Mouse (Mus musculus) liver, embryonic 14.5 days (tissue): ENCODE data around the gene Prpf6. TPM values are rescaled to one million over a fixed set of nuclear protein-coding genes. Genes with fewer than 3 reads are reported as not detected.

Source experiments
- ATAC-seq: fragments of 200-750 bp; cut with Nextera tagmentation; 2 replicates; pipeline ENCODE4 v1.8.0; 2017; ENCODE audit warnings: moderate number of reproducible peaks, mild to moderate bottlenecking, moderate library complexity; ENCODE audit not compliant: insufficient read depth
- DNase-seq, 3 experiments: peaks; one replicate each; pipeline ENCODE4 v3.0.0-alpha.2; 2012 to 2013; ENCODE audit warnings: low read depth in 3 of 3, low spot score in 3 of 3
- H3K27ac ChIP-seq: fragments of 300-500 bp; sonication (generic); 2 replicates; pipeline ENCODE4 v1.5.1; 2014; ENCODE audit warnings: moderate library complexity, mild to moderate bottlenecking, control low read depth, inconsistent platforms
- H3K27me3 ChIP-seq: fragments of 300-500 bp; sonication (generic); 2 replicates; pipeline ENCODE4 v1.6.1; 2014; ENCODE audit warnings: mild to moderate bottlenecking, low read length, moderate library complexity; ENCODE audit not compliant: control insufficient read depth, insufficient read depth
- H3K36me3 ChIP-seq: fragments of 300-500 bp; sonication (generic); replicated peaks from 2 replicates; pipeline ENCODE4 v1.6.1; 2014; ENCODE audit warnings: low read depth; ENCODE audit not compliant: control insufficient read depth, insufficient read depth
- H3K4me1 ChIP-seq, 2 experiments: fragments of 200-500 bp in 1 of 2; fragments of 300-500 bp in 1 of 2; sonication (generic) in 1 of 2; replicated peaks; 2 replicates each; pipeline ENCODE4 v1.6.1; 2012 to 2014; ENCODE audit warnings: antibody characterized with exemption in 1 of 2, inconsistent platforms in 1 of 2, low read length in 1 of 2; ENCODE audit not compliant: control insufficient read depth in 2 of 2, insufficient read depth in 2 of 2
- H3K4me2 ChIP-seq: fragments of 300-500 bp; sonication (generic); 2 replicates; pipeline ENCODE4 v1.6.1; 2014; ENCODE audit warnings: low read depth, mild to moderate bottlenecking, control low read depth, moderate library complexity
- H3K4me3 ChIP-seq, 2 experiments: fragments of 200-500 bp in 1 of 2; fragments of 300-500 bp in 1 of 2; sonication (generic) in 1 of 2; 2 replicates each; pipeline ENCODE4 v1.5.1; 2012 to 2014; ENCODE audit warnings: low read depth in 2 of 2, low read length in 2 of 2, mild to moderate bottlenecking in 2 of 2, control low read depth in 1 of 2, inconsistent platforms in 1 of 2, moderate library complexity in 1 of 2; ENCODE audit not compliant: insufficient read depth in 1 of 2
- H3K9ac ChIP-seq: fragments of 300-500 bp; sonication (generic); replicated peaks from 2 replicates; pipeline ENCODE4 v1.6.1; 2014; ENCODE audit warnings: mild to moderate bottlenecking, control low read depth, moderate library complexity
- H3K9me3 ChIP-seq: fragments of 300-500 bp; sonication (generic); 2 replicates; pipeline ENCODE4 v1.6.1; 2016; ENCODE audit warnings: low read length, mixed read lengths; ENCODE audit not compliant: control insufficient read depth
- CTCF ChIP-seq: IDR thresholded peaks from 2 replicates; pipeline ENCODE4 v1.5.1; 2016; ENCODE audit warnings: antibody characterized with exemption, low read depth, control low read depth
- EP300 ChIP-seq: IDR thresholded peaks from 2 replicates; pipeline ENCODE4 v1.6.1; 2016; ENCODE audit warnings: antibody characterized with exemption, low read depth
- WGBS: fragments of 180-500 bp; shearing (Covaris S2); extraction: QIAGEN DNeasy Blood & Tissue Kit; methylation state at CpG from one replicate; pipeline ENCODE4 v1.1.7; 2014; ENCODE audit not compliant: insufficient replicate concordance; 5-methylcytosine and 5-hydroxymethylcytosine counted together
- polyA plus RNA-seq, 2 experiments: library from polyadenylated mRNA; depleted of rRNA in 1 of 2; stranded (reverse) in 1 of 2; unstranded in 1 of 2; fragments of >200 nt; fragmentation: Nextera tagmentation in 1 of 2; extraction: Ambion mirVana in 1 of 2; gene quantifications; 2 replicates each; pipeline versions ENCODE4 v1.2.1 to v1.2.3; 2012 to 2014

The Prpf6 gene
- polyA plus RNA-seq, 2 experiments: 15.7 to 22.3 TPM

DNA sequence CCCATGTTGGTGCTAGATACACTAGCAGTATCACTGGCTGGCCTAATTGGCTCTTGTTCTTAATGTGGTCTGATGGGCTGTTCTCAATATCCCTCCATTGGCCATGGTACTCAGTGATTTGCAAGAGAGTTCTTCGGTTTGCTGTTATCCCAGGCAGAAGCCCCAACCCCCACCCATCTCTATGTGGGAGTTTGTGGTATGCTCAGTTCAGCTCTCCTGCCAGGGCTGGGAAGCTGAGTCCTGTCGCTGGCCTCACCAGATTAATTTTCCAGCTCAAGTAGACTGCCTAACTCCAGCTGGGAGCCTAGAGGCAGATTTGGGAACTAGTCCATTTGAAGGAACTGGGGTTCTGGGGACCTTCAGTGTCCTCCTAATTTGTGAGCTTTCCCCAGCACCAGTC lies 65.8 kb downstream of the Prpf6 start:
- peaks cover 0 to 7% of the 10 kb centered on the region in 2 experiments; a peak in 1 of 4 replicates for H3K4me1 ChIP-seq
- peaks cover 5% of the 10 kb centered on the region for H3K36me3 ChIP-seq
- no peak for DNase-seq
- no peak for ATAC-seq
- H3K27ac ChIP-seq: no peak overlapping the region
- H3K4me3 ChIP-seq: no peak overlapping the region
- no peaks in the 10 kb centered on the region for H3K27me3 ChIP-seq
- no peak overlapping the region for H3K4me2 ChIP-seq
- no peak for TF ChIP-seq CTCF
- TF ChIP-seq EP300: no peak
- 58% methylated on average over 2 of the region's 2 CpGs for WGBS
- no peaks in the 10 kb centered on the region for H3K9me3 ChIP-seq
- no peak overlapping the region for H3K9ac ChIP-seq

DNA sequence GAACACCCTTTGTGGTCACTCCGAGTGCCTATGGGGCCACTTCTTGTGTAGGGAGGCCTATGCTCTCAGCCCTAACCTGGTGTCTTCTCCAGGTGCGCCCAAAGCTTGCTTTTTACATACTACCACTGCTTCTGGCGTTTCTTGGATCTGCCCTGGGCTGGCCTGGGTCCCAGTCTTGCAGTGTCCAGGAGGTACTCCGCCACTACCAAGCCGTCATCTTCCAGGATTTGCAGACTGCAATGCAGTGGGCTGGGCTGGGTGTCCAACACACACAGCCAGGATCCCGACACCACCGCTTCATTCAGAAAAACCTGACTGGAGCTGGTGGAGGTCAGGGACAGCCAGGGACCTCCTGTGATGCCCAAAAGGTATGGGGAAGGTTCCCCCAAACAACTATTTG lies 66.9 kb downstream of the Prpf6 start:
- Histone ChIP-seq H3K9ac (no peak overlapping the region), H3K4me1 (peaks cover 0 to 7% of the 10 kb centered on the region in 2 experiments; a peak in 1 of 4 replicates), H3K4me3 (no peak overlapping the region), H3K27ac (no peak overlapping the region), H3K36me3 (peaks cover 5% of the 10 kb centered on the region; the same call in 1 of the 2 replicates), H3K27me3 (no peaks in the 10 kb centered on the region), H3K4me2 (no peak overlapping the region), H3K9me3 (no peaks in the 10 kb centered on the region)
- no peak for TF ChIP-seq EP300
- no peak for TF ChIP-seq CTCF
- WGBS: 73% methylated on average over 7 of the region's 7 CpGs
- DNase-seq (no peak), ATAC-seq (no peak)

DNA sequence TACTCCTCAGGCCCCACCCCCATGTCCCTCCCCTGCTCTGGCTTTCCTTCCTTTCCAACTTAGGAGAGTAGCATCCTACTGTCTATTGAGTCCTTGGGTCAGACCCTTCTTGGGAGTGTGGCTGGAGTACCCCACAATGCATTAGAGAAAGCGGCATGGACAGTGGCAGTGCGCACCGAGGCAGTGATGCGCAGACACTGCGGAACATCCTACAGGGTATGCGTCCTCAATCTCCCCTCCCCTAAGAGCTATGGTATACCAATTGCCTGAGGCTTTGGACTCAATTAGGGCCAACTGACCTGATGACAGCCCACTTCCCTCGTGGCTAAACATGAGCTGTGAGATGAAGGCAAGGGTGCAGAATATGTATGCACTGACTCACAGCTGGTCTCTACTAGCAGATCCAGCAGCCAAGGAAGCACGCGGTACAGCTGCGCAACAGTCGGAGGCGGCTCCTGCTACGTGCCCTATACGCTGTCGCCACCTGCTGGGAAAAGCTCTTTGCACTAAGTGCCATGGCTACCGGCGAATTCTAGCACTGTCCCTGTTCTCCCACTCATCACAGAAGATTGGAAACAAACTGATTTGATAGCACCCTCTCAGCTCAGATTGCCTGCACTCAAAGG lies 67.4 kb downstream of the Prpf6 start:
- H3K36me3 ChIP-seq: peaks cover 4% of the 10 kb centered on the region; the same call in 1 of the 2 replicates
- H3K9me3 ChIP-seq: no peaks in the 10 kb centered on the region
- TF ChIP-seq CTCF (no peak; the same call in 1 of the 2 replicates), EP300 (no peak)
- H3K4me1 ChIP-seq: peaks cover 0 to 7% of the 10 kb centered on the region in 2 experiments; a peak in 1 of 4 replicates
- H3K4me3 ChIP-seq: no peak overlapping the region
- H3K9ac ChIP-seq: no peak overlapping the region
- WGBS: 27% methylated on average over 17 of the region's 17 CpGs
- H3K27ac ChIP-seq: no peak overlapping the region
- no peaks in the 10 kb centered on the region for H3K27me3 ChIP-seq
- H3K4me2 ChIP-seq: no peak overlapping the region
- peak; percentile 69 for ATAC-seq
- peak in 1 of 3 experiments; percentile 39 for DNase-seq

DNA sequence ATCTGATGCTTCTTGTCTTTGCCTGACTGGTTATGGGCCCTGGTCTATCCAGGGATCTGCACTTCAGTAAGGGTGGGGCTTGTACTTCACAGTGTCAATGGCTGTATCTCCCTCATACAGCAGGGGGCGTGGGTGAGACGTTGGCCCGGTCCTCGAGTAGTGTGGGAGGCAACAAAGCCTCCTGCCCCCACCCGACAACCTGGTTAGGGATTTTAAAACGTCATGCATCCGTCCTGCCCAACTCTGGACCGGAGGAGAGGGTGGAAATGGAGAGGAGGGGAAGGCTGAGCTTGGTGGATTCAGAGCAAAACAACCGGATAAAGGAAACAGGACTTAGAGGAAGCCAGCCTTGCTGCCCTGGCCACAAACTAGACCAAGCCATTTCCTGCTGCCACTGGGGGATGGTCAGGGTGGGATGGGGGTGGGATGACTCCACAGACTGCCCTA lies 68.0 kb downstream of the Prpf6 start:
- H3K9ac ChIP-seq: no peak overlapping the region
- 0 out of 2 replicates have a peak overlapping the region, but pooled peaks have one; percentile 9 for H3K4me2 ChIP-seq
- peaks cover 3% of the 10 kb centered on the region; the same call in 1 of the 2 replicates for H3K36me3 ChIP-seq
- WGBS: 2% methylated on average over 9 of the region's 9 CpGs
- H3K27ac ChIP-seq: no peak overlapping the region
- no peaks in the 10 kb centered on the region for H3K9me3 ChIP-seq
- H3K27me3 ChIP-seq: no peaks in the 10 kb centered on the region
- DNase-seq (peak; percentile 33 to 56 (median 44)), ATAC-seq (peak; percentile 81)
- no peak overlapping the region for H3K4me3 ChIP-seq
- H3K4me1 ChIP-seq: peaks cover 0 to 7% of the 10 kb centered on the region in 2 experiments; a peak in 1 of 4 replicates
- TF ChIP-seq CTCF (peak; percentile 76), EP300 (no peak)

DNA sequence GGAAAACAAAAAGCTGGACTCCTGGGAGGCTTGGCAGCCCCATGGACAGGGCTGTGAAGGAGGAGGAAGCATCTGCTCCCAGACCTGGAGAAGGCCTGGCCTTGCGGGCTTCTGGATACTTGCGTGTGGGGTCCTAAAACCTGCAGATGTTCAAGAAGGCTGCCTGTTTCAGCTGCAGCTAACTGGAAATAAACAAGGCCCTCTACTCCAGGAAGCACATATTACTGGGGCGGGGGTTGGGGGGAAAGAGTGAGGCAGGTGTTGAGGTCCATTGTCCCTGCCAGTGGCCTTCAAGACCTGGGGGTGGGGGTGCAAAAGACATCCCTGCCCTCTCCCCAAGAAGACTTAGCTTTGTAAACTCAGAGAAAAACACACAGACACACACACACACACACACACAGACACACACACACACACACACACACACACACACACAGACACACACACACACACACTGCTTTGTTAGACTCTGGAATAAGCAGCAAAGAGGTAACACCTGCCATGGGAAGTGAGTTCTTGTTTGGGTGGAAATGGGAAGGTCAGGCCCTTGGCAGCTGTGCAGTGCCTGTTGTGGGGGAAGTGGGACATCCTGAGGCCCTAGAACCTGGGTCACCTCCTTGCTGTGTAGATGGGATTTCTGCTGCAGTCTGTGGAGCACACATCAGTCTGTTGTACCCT lies 71.1 kb downstream of the Prpf6 start:
- Histone ChIP-seq H3K9ac (no peak overlapping the region), H3K4me1 (peaks cover 0 to 7% of the 10 kb centered on the region in 2 experiments; a peak in 1 of 4 replicates), H3K27me3 (no peaks in the 10 kb centered on the region), H3K4me3 (no peak overlapping the region), H3K36me3 (no peaks in the 10 kb centered on the region), H3K4me2 (no peak overlapping the region), H3K9me3 (no peaks in the 10 kb centered on the region), H3K27ac (no peak overlapping the region)
- no peak for ATAC-seq
- WGBS: 76% methylated on average over 3 of the region's 3 CpGs
- TF ChIP-seq EP300: no peak
- no peak for TF ChIP-seq CTCF
- no peak for DNase-seq
